Mouse (Mus musculus) forebrain, embryonic 16.5 days (tissue): ENCODE measurements around the gene Hoxc5. TPM values are rescaled to one million over a fixed set of nuclear protein-coding genes. Genes with fewer than 3 reads are reported as not detected.

Experiments
- ATAC-seq: fragments of 200-750 bp; cut with Nextera tagmentation; 2 replicates; pipeline ENCODE4 v1.8.0; 2017; ENCODE audit warnings: mild to moderate bottlenecking, moderate library complexity
- H3K27ac ChIP-seq: fragments of 300-500 bp; sonication (generic); 2 replicates; pipeline ENCODE4 v1.5.1; 2014; ENCODE audit warnings: low read length, control low read depth
- H3K27me3 ChIP-seq: fragments of 300-500 bp; sonication (generic); replicated peaks from 2 replicates; pipeline ENCODE4 v1.6.1; 2014; ENCODE audit warnings: low read length; ENCODE audit not compliant: control insufficient read depth, insufficient read depth
- H3K36me3 ChIP-seq: fragments of 300-500 bp; sonication (generic); 2 replicates; pipeline ENCODE4 v1.6.1; 2014; ENCODE audit not compliant: control insufficient read depth, insufficient read depth
- H3K4me1 ChIP-seq: fragments of 300-500 bp; sonication (generic); replicated peaks from 2 replicates; pipeline ENCODE4 v1.6.1; 2014; ENCODE audit warnings: low read length; ENCODE audit not compliant: control insufficient read depth, insufficient read depth
- H3K4me2 ChIP-seq: fragments of 300-500 bp; sonication (generic); 2 replicates; pipeline ENCODE4 v1.6.1; 2014; ENCODE audit warnings: mild to moderate bottlenecking, low read length, control low read depth
- H3K4me3 ChIP-seq: fragments of 300-500 bp; sonication (generic); replicated peaks from 2 replicates; pipeline ENCODE4 v1.5.1; 2014; ENCODE audit warnings: mild to moderate bottlenecking, low read length, control low read depth
- H3K9ac ChIP-seq: fragments of 300-500 bp; sonication (generic); replicated peaks from 2 replicates; pipeline ENCODE4 v1.6.1; 2014; ENCODE audit warnings: low read depth, low read length, control low read depth
- H3K9me3 ChIP-seq: fragments of 300-500 bp; sonication (generic); 2 replicates; pipeline ENCODE4 v1.6.1; 2016; ENCODE audit warnings: low read length; ENCODE audit not compliant: control insufficient read depth
- WGBS: fragments of 180-500 bp; shearing (Covaris S2); extraction: QIAGEN DNeasy Blood & Tissue Kit; methylation state at CpG from one replicate; pipeline ENCODE4 v1.1.7; 2014; 5-methylcytosine and 5-hydroxymethylcytosine counted together
- polyA plus RNA-seq: library from polyadenylated mRNA; unstranded; fragments of >200 nt; fragmentation: Nextera tagmentation; extraction: Ambion mirVana; gene quantifications from 2 replicates; pipeline ENCODE4 v1.2.1, GENCODE M21; 2015

The Hoxc5 gene
- polyA plus RNA-seq, 1 experiment from 2014 or later, result not detected

DNA sequence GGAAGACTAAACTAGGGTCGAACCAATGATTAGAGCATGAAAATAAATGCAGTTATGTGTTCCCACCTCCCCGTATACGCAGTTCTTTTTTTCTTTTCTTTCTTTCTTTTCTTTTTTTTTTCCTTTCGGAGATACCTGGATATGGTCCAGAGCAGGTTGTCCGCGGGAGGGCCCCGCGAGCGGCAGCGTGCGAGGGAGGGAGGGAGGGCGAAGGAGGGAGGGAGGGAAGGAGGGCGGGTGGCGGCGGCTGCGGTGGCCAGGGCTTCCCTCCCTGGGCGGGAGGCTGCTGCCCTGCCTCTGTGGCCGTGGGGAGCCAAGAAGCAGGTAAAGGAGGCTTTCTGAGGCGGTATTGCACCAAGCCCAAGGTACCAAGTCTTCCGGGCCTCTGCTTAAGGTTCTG, 8.9 kb downstream of the Hoxc5 start, which contains the start of gene Hoxc9:
Gene Hoxc9 (plus strand): TSS at position 269 of the 400 bp plus-strand sequence.
- H3K27me3 ChIP-seq, result peaks cover 89% of the 10 kb centered on the region
- H3K27ac ChIP-seq, result no peak within 1 kb of the TSS
- H3K4me1 ChIP-seq, result no peaks in the 10 kb centered on the region
- H3K9me3 ChIP-seq, result no peaks in the 10 kb centered on the region
- ATAC-seq, result no peak
- WGBS, result 2% methylated on average over 12 of the region's 20 CpGs
- H3K36me3 ChIP-seq, result no peaks in the 10 kb centered on the region
- no peak within 1 kb of the TSS for H3K4me2 ChIP-seq
- no peak within 1 kb of the TSS for H3K9ac ChIP-seq
- H3K4me3 ChIP-seq, result no peak within 1 kb of the TSS

DNA sequence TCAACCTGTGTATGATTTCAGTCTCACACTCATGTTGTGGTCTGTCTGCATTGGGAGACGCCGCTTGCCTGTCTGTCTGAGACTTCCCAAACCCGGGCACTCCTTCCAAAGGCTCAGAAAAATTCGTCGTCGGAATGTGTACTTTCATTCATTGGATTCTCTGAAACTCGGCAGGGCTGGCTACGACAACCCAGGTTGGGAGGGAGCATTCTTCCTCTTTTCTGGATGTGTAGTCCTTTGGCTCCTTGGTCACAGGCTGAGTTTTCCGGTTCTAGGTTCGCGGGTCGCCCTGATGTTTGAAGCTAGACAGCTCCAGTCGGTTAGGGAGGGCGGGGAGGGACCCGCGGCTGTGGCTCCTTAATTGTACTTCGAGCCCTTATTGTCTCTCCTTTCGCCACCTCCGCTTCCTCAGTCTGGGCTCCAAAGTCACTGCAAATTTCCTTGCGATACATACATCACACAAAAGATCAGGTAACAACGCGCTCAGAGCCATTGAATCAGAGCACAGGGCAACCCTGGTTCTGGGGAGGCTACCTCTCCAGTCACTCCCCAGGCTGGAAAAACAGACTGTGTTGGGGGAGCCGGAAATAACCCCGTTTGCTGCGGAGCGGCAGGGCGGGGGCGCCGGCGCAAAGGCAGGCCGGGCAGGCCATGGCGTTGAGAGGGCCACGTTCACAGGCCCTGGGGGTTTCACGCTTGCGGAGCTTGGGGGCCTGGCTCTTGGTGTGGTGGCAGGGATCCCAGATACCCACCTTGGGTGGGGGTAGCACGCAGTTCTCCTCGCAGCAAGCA, 9.6 kb downstream of the Hoxc5 start:
- ATAC-seq, result no peak
- Histone ChIP-seq H3K4me3 (no peak overlapping the region), H3K27ac (no peak overlapping the region), H3K4me2 (no peak overlapping the region), H3K4me1 (peaks cover 3% of the 10 kb centered on the region), H3K9me3 (no peaks in the 10 kb centered on the region), H3K9ac (no peak overlapping the region), H3K27me3 (peaks cover 88% of the 10 kb centered on the region), H3K36me3 (no peaks in the 10 kb centered on the region)
- WGBS, result under 1% methylated on average over 37 of the region's 37 CpGs

DNA sequence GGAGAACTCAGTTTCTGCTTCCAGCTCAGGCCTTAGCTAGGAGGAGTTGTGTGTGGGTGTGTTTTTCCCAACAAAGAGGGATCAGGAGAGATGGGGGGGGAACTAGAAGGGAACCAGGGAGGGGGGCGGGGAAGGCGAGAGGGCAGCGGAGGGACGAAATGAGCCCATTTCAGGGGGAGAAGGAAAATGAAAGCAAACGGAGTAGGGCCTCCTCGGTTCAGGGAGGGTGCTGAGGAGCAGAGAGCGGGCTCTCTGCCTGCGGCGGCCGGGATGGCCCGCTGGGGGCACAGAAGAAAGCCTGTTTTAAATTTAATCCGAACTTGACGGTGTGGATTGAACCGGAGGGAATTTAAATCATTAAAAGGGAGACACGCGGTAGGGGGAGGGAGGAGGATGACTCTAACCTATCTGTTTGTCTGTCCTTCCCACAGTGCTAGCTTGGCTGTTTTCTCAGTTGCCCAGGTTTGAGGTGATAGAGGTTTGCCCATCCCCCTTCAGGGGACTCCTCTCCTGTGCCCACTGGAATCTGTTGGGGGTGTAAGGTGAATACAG, 10.3 kb downstream of the Hoxc5 start:
- Histone ChIP-seq H3K4me3 (no peak overlapping the region), H3K4me2 (no peak overlapping the region), H3K36me3 (no peaks in the 10 kb centered on the region), H3K4me1 (peaks cover 6% of the 10 kb centered on the region), H3K9ac (no peak overlapping the region), H3K9me3 (no peaks in the 10 kb centered on the region), H3K27ac (no peak overlapping the region), H3K27me3 (peaks cover 86% of the 10 kb centered on the region)
- ATAC-seq, result no peak
- 2% methylated on average over 16 of the region's 16 CpGs for WGBS

DNA sequence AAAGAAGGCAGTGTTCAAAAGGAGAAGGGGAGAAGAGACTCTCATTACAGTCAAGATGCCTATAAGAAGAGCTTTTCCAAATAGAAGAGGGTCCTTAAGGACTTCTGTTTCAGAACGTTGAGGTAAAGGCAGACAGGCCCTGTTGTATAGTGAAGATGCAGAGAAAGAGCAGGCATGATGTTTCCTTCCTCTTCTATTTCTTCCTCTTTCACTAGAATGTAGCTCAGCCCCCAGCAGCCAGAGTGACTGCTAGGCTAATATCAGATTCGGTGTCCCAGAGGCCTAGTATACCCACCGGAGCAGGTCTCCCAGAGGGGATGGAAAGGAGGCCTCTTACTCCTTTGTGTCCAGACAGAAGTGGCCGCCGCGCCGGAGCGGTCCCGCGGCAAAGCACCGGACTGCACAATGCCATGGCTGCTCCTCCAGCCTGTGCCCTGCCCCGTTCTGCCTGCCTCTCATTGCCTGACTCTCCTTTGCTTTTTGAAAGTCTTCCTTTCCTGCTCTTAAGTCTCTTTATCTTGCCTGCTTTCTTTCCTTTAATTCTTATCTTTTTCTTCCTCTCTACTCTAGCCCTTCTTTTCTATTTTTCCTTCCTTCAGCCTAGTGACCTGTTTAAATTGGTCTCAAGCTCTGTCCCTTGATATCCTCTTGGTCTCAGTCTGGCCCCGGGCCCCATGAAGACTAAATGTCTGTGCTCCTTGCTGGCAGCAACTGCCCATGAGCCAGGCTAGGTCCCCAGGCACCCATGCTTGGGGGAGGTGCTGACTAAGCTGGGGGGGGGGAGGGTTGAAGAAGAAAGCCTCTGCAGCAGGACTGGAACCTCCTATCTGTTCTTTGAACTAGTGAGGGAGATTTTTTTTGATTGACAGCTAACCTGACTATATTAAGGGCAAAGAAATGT, 11.6 kb downstream of the Hoxc5 start:
- H3K9ac ChIP-seq, result no peak overlapping the region

DNA sequence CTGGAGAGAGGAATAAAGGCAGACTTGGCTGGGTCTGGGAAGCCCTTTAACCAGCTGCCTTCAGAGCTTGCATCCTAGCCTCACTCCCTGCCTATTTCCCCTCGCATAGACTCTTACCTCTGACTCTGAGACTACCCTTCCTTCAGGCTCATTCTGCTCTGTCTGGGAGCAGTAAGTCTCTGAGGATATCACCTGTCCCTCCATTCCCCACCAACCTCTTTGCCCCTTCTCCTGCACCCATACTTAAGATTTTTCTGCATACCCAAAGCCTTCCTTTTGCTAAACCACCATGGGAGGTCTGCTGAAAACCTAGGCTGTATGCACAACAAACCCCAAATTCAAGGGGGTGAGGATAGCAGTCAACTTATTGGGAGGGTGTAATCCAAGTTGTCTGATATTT, 12.7 kb downstream of the Hoxc5 start:
- no peak for ATAC-seq
- Histone ChIP-seq H3K4me2 (no peak overlapping the region), H3K36me3 (no peaks in the 10 kb centered on the region), H3K9ac (no peak overlapping the region), H3K27me3 (peaks cover 87% of the 10 kb centered on the region), H3K4me3 (no peak overlapping the region), H3K4me1 (peaks cover 6% of the 10 kb centered on the region), H3K9me3 (no peaks in the 10 kb centered on the region), H3K27ac (no peak overlapping the region)
- WGBS, result 0% methylated on average over 1 of the region's 1 CpGs

More for the DNA sequence above, 11.6 kb downstream of the Hoxc5 start:
- H3K4me3 ChIP-seq, result no peak overlapping the region
- under 1% methylated on average over 13 of the region's 13 CpGs for WGBS
- H3K36me3 ChIP-seq, result no peaks in the 10 kb centered on the region
- H3K4me2 ChIP-seq, result no peak overlapping the region
- ATAC-seq, result no peak
- H3K27me3 ChIP-seq, result peaks cover 85% of the 10 kb centered on the region
- H3K27ac ChIP-seq, result no peak overlapping the region
- peaks cover 6% of the 10 kb centered on the region for H3K4me1 ChIP-seq
- H3K9me3 ChIP-seq, result no peaks in the 10 kb centered on the region

DNA sequence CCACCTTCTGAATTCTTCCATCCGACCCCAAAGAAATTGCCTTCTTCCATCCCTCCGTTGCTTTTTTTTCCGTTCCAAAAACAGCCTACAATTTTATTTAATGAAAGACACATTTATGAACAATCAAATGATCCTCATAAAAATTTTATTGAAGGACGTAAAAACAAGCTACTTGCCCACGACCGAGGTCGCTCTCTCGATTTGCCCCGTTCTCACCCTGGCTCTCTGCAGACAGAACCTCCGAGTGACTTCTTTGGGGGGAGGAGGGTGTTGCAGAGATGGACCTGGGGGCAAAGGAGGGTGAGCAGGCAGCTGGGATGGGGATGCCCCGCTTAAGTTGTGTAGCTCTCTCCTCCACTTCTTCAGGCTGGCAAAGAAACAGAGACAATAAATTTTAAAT, 13.1 kb downstream of the Hoxc5 start:
- WGBS, result 2% methylated on average over 11 of the region's 11 CpGs
- no peak overlapping the region for H3K9ac ChIP-seq
- H3K36me3 ChIP-seq, result no peaks in the 10 kb centered on the region
- peaks cover 6% of the 10 kb centered on the region for H3K4me1 ChIP-seq
- H3K4me2 ChIP-seq, result no peak overlapping the region
- H3K9me3 ChIP-seq, result no peaks in the 10 kb centered on the region
- H3K27me3 ChIP-seq, result peaks cover 87% of the 10 kb centered on the region
- no peak overlapping the region for H3K27ac ChIP-seq
- no peak for ATAC-seq
- no peak overlapping the region for H3K4me3 ChIP-seq

DNA sequence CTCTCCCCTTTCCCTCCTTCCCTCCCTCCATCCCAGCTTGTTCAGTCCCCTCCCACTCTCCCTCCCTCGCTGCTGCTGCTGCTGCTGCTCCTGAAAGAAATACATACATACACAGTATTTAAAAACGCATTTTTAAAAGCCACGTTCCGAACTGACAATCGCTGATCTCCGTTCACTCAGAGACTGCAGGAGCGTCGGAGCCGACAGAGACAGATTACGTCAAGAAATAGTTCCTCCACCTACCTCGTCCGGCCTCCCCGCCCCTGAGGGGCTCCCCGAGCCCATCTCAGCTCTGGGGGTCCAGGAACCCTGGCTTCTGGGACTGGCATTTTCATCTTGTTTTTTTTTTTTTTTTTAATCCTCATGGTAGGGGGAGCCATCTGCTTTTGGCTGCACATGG, 13.7 kb downstream of the Hoxc5 start:
- Histone ChIP-seq H3K27ac (no peak overlapping the region), H3K4me2 (peak overlapping the region; percentile 14; the same call in 1 of the 2 replicates), H3K9ac (no peak overlapping the region), H3K4me1 (peaks cover 6% of the 10 kb centered on the region), H3K4me3 (peak overlapping the region; percentile 13), H3K9me3 (no peaks in the 10 kb centered on the region), H3K27me3 (peaks cover 87% of the 10 kb centered on the region), H3K36me3 (no peaks in the 10 kb centered on the region)
- 0% methylated on average over 14 of the region's 14 CpGs for WGBS
- ATAC-seq, result no peak

DNA sequence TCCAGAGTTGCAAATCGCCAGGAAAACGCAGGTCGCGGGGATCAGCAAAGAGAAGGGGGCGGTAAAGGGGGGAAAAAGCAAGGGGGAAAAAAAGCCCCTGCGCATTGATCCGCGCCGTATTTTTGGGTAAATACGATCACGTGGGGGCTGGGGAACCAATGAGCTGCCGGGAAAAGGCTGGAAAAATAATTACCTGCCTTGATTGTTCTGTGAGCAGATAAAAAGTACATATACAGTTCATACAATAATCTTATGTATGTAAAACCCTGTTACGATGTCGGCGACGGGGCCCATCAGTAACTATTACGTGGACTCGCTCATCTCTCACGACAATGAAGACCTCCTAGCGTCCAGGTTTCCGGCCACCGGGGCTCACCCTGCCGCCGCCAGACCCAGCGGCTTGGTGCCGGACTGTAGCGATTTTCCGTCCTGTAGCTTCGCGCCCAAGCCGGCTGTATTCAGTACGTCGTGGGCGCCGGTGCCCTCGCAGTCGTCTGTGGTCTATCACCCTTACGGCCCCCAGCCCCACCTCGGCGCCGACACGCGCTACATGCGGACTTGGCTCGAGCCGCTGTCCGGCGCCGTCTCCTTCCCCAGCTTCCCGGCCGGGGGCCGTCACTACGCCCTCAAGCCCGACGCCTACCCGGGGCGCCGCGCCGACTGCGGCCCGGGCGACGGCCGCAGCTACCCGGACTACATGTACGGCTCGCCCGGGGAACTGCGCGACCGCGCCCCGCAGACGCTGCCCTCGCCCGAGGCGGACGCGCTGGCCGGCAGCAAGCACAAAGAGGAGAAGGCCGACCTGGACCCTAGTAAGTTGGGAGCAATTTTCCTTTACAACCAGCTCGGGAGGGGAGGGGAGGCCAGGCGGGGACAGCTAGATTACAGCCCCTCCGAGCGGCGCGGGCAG, 14.4 kb downstream of the Hoxc5 start:
- no peak overlapping the region for H3K27ac ChIP-seq
- ATAC-seq, result no peak
- WGBS, result under 1% methylated on average over 88 of the region's 88 CpGs
- H3K4me1 ChIP-seq, result peaks cover 6% of the 10 kb centered on the region
- no peak overlapping the region for H3K9ac ChIP-seq
- H3K36me3 ChIP-seq, result no peaks in the 10 kb centered on the region
- H3K4me3 ChIP-seq, result peak overlapping the region; percentile 13
- H3K4me2 ChIP-seq, result peak overlapping the region; percentile 28
- no peaks in the 10 kb centered on the region for H3K9me3 ChIP-seq
- H3K27me3 ChIP-seq, result peaks cover 92% of the 10 kb centered on the region
